Mouse (Mus musculus) embryonic fibroblast, embryonic 13.5 days (primary cell): Measurements from ENCODE around the gene Rnf215. TPM values are rescaled to one million over a fixed set of nuclear protein-coding genes. Genes with fewer than 3 reads are reported as not detected.
"Not testable (repeated sequence)": the region's sequence is repeated elsewhere in the genome, so short reads cannot be mapped to it uniquely, and the experiment has no call there.

Experiments
- H3K27ac ChIP-seq: 2 replicates; pipeline ENCODE4 v1.5.1; 2012; ENCODE audit warnings: low read length, control low read depth, inconsistent platforms; ENCODE audit not compliant: insufficient read depth
- H3K4me1 ChIP-seq: 2 replicates; pipeline ENCODE4 v1.6.1; 2011; ENCODE audit warnings: low read length; ENCODE audit not compliant: control insufficient read depth, insufficient read depth
- H3K4me3 ChIP-seq: 2 replicates; pipeline ENCODE4 v1.5.1; 2011; ENCODE audit warnings: mild to moderate bottlenecking, control low read depth, low read length; ENCODE audit not compliant: insufficient read depth
- CTCF ChIP-seq: IDR thresholded peaks from 2 replicates; pipeline ENCODE4 v1.5.1; 2011; ENCODE audit warnings: mild to moderate bottlenecking, control low read depth, low read length, moderate library complexity, borderline replicate concordance; ENCODE audit not compliant: insufficient read depth
- POLR2A ChIP-seq: IDR thresholded peaks from 2 replicates; pipeline ENCODE4 v1.6.1; 2011; ENCODE audit warnings: low read depth, mild to moderate bottlenecking, control low read depth, low read length, moderate library complexity
- polyA plus RNA-seq: library from polyadenylated mRNA; stranded (reverse); fragments of >200 nt; gene quantifications from 2 replicates; pipeline ENCODE4 v1.2.4, GENCODE M21; 2011; ENCODE audit warnings: low read depth; ENCODE audit not compliant: missing spikeins, insufficient read length

Rnf215 gene
- polyA plus RNA-seq, 1 experiment = 19.6 TPM

DNA sequence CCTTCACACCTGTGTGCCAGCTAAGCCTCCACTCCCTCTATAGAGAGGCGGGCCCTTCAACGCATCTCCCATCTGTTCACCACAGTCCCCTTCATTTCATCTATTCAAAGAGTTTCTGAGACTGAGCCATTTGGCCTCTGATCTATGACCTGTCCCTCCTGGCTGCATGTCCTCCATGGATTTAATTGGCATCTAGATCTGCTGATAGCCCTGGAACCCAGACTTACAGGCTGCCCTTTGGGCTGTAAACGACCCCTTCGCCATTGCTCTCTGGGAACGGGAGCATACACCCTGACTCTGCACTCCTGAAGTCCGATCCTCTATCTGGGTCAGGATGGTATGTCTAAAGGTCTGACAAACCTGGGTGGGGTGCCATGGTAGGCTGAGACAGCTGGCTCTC lies 22.1 kb upstream of the Rnf215 start:
- H3K4me3 ChIP-seq = no peak overlapping the region

DNA sequence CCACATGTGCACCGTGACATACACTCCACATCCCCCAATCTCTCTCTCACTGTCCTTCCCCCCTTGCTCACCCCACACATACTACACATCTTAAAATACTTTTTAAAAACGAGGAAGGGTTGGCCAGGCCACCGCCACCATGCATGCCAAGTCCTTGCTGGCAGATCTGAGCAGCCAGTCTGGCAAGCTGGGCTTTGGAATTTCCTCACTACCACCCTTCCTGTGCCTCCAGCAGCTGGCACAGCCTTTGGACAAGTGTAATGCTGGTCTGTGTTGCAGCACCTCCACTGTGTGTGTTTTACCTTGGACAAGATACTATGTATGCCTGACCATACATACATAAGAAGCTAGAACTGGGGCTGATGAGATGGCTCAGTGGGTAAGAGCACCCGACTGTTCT lies 21.5 kb upstream of the Rnf215 start:
- TF ChIP-seq CTCF = no peak
- no peak for TF ChIP-seq POLR2A

More for the DNA sequence above, 22.1 kb upstream of the Rnf215 start:
- TF ChIP-seq CTCF = no peak
- no peak for TF ChIP-seq POLR2A
- H3K4me1 ChIP-seq = no peaks in the 10 kb centered on the region
- H3K27ac ChIP-seq = no peak overlapping the region

DNA sequence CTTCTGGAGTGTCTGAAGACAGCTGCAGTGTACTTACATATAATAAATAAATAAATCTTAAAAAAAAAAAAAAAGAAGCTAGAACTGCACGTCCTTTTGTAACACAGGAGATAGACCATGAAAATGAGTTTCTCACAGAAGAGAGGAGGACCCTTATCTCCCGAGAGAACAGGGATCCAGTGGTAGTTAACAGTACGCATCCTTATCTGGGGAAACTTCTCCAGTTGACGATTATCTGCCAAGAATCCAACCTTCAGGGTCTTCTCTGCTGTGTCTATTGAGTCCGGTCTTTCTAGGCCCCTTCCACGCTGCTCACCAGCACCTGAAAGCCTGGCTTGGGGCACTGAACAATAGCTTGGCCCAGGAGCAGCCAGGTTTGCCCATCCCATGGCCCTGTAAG lies 21.0 kb upstream of the Rnf215 start:
- TF ChIP-seq POLR2A (no peak), CTCF (no peak)
- Histone ChIP-seq H3K4me1 (no peaks in the 10 kb centered on the region), H3K4me3 (no peak overlapping the region), H3K27ac (no peak overlapping the region)

More for the DNA sequence above, 21.5 kb upstream of the Rnf215 start:
- Histone ChIP-seq H3K4me1 (no peaks in the 10 kb centered on the region), H3K27ac (no peak overlapping the region), H3K4me3 (no peak overlapping the region)

DNA sequence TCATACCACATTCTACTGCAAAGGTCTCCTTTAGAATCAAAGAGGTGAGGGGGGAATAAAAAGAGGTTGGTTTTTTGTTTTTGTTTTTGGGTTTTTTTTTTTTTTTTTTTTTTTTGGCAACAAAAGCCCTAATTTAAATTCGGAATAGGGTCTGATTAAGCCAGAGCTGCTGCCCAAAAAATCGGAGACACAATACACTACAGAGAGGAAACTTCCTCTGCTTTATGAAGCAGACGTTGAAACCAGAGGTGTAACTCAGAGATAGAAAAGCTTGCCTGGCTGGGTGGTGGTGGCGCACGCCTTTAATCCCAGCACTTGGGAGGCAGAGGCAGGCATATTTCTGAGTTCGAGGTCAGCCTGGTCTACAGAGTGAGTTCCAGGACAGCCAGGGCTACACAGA lies 20.5 kb upstream of the Rnf215 start:
- not testable (repeated sequence) for H3K4me3 ChIP-seq, H3K4me1 ChIP-seq, H3K27ac ChIP-seq

DNA sequence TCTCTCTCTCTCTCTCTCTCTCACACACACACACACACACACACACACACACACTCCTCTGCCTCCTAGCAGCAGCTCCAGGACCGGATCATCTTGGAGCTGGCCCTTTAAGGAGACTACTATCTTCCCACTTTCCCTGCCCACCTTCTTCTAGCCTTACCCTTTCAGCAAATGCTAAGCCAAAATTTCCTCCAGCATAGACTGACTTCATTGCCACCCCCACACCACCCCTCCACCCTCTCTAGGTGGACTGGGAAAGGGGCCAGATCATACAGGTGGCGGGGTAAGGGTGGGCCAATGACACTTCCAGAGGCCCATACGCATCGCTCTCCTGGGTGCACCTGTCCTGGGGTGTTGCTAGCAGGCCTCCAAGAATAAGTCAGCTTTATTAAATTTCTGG lies 19.6 kb upstream of the Rnf215 start:
- TF ChIP-seq CTCF (no peak), POLR2A (no peak)
- Histone ChIP-seq H3K4me1 (no peaks in the 10 kb centered on the region), H3K27ac (no peak overlapping the region), H3K4me3 (no peak overlapping the region)

DNA sequence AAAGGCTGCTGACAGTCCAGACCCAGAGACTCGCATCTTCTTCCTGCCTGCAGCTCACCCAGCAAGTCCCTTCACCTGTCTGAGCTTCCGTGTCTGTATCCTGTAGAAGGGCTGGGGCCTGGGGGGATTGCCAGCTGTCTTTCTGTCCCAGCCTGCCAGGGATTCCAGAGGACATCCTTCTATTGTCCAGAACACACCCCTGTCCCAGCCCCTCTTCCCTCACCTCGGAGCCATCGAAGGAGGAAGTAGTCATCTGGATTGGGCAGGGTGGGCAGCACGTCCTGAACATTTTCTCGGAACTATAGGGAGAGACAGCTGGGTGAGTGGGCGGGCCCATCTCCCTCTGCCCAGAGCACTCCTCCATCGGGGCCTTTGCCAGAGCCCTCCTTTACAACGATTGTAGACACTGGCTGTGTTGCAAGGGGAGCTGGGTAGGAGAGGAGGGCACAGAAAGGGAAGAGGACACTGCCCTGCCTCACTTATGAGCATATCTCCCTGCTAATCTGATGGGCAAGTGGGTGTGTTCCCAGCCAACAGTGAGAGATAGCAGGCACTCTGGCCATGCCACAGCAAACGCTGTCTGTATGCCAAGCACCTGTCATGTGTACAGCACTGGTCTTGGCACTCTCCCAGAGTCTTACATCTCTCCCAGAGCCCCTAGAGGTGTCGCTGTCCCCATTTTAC lies 18.4 kb upstream of the Rnf215 start:
- Histone ChIP-seq H3K27ac (no peak overlapping the region), H3K4me1 (no peaks in the 10 kb centered on the region), H3K4me3 (no peak overlapping the region)
- TF ChIP-seq CTCF = no peak
- TF ChIP-seq POLR2A = no peak

DNA sequence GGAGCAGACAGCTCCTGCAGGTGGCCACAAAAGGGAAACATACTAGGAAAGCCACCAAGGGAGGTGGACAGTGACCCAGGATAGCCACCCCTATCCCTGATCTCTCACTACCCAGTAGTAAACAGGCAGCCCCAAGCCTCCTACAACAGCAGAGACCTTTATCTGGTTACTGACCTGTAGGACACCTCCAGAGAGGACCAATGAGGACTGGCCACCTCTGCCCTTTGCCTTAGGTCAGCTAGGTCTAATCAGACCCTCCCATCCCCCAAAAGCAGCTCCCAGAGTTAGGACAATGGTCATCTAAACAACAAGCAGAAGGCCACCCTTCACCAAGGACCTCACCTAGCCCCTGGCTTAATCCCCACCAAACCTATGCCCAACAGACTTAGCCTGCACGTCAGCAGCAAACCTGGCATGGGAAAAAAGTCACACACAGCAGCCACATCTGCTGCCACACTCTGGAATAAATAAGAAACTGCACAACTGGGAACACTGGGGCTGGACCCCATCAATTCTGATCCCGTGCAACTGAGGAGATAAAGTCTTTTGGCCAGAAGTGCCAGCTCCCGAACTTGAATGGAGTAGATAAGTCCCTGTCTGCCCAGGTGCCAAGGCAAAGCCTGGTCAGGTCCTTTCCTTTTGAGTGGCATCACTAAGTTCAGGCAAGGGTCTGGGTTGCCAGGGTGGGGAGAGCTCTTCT lies 17.5 kb upstream of the Rnf215 start:
- Histone ChIP-seq H3K4me1 (no peaks in the 10 kb centered on the region), H3K27ac (no peak overlapping the region), H3K4me3 (peak overlapping the region; percentile 60)
- TF ChIP-seq POLR2A (no peak), CTCF (no peak)

DNA sequence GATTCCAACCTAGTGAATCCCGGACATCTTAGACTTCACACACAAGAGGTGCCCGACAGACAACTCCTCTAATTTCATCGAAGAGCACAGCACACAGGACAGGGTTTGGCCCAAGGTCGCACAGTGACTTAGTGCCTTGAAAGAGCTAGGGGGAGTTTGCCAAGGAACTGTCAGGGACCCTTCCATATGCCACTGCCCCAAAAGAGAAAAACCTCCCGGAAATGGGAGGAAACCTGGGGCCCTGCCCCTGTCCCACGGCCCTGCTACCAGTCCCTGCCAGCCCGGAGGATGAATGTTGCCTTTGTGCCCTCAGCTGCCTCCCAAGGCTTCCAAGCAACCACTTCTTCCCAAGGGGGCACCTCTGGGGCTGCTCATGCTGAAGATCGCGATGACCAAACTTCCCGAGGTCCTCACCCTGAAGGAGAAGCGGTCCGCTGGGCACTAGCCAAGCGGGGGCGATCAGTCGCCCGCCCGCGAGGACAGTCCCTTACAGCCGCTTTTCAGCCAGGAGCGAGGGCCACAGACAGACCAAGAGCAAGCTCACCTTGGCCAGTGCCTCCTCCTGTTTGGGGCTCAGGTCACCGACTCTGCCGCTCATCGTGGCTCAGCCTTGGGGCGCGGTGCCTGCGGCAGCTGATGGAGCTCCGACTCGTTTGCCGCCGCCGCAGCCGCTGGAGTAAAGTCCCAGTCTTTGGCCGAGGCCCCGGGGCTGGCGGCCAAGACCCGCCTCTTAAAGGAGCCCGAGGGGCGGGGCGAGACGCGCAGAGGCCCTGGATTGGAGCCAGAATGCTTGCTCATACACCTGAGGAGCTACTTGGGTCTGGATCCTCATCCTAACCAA lies 16.7 kb upstream of the Rnf215 start:
- peak overlapping the region; percentile 60 for H3K4me3 ChIP-seq
- no peak for TF ChIP-seq CTCF
- peak; percentile 61 for TF ChIP-seq POLR2A
- no peak overlapping the region for H3K27ac ChIP-seq

DNA sequence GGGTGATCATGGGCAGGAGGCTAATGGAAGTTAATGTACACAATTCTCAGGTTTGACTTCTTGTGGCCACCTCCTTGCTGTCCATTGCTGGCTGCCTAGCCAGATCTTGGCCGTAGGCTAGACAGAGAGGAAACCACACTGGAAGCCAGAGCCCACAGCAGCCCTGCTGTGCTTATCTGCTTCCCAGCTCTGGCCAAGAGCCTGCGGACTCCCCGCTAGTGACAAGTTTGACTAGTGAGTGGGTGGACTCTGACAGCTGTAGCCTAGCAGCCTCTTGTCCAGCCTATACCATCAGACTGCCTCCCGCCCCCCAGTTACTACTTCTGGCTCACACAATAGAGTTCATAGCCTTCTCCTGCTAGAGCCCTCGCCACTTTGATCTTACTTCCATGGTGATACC lies 15.4 kb upstream of the Rnf215 start:
- no peak overlapping the region for H3K4me3 ChIP-seq
- TF ChIP-seq CTCF = no peak
- no peak for TF ChIP-seq POLR2A
- H3K4me1 ChIP-seq = no peaks in the 10 kb centered on the region
- no peak overlapping the region for H3K27ac ChIP-seq

More for the DNA sequence above, 16.7 kb upstream of the Rnf215 start:
- H3K4me1 ChIP-seq = no peaks in the 10 kb centered on the region

DNA sequence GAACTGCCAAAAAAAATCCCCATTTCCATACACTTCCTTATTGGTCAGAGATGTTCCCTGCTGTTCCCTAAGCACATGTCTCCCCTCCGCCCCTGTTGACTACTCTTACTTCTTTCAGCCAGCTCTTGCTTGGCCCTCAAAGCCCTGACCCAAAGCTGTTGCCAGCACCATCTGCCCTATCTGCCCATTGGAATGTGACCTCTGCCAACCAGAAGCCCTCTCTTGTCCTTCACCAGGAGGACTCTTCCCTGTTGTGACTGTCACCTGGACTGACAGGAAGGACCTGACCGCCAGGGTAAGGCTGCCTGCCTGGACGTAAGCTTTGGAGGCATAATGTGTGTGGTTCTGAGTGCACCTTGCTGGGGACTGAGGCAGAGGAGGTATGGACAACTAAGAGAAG lies 13.3 kb upstream of the Rnf215 start:
- Histone ChIP-seq H3K4me3 (no peak overlapping the region), H3K4me1 (no peaks in the 10 kb centered on the region), H3K27ac (no peak overlapping the region)
- no peak for TF ChIP-seq CTCF
- no peak for TF ChIP-seq POLR2A
